Mouse (Mus musculus) skeletal muscle tissue, adult 2 months (tissue): ENCODE data around the gene Oxld1.

Experiments used
- DNase-seq: peaks from one replicate; pipeline ENCODE4 v3.0.0-alpha.2; 2012; ENCODE audit warnings: low read depth, low spot score

The Oxld1 gene

DNA sequence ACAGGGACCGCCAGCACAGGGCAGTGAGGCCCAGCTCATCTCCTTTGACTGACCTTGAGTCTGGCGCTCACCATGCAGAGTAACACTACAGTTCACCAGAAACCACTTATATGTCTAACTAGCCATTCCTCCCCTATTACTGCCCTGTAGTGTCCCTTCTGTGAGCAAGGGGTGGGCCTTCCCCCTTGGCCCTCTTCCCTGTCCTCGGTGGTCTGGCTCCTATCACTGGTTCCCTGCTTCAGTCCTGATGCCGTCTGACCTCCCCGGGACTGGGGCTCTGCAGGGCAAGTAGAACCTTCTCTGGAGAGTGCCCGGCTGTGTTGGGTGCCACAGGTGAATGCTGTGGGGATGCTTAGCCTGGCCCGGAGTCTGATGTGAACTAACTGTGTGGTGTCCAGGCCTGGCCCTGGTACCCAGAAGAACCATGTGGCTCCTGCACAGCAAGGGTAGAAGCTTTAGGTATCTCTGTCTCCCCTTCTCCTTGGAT, 25.6 kb upstream of the Oxld1 start:
- no peak for DNase-seq

DNA sequence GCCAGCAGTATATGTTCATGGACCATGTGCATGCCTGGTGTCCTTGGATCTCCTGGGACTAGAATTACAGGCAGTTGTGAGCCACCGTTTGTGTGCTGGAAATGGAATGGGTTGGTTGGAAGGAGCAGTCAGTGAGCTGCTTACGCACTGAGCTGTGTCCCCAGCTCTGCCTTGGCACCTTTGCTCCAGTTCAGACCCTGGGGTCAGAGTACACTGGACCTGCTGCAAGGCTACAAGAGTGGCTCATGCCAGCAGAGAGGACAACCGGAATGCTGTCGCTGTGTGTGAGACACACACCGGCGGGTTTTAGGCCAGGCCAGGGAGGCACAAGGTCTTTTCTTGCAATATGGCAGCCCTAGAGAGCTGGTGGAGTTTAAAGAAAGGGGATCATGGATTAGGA, 14.2 kb upstream of the Oxld1 start:
- no peak for DNase-seq

DNA sequence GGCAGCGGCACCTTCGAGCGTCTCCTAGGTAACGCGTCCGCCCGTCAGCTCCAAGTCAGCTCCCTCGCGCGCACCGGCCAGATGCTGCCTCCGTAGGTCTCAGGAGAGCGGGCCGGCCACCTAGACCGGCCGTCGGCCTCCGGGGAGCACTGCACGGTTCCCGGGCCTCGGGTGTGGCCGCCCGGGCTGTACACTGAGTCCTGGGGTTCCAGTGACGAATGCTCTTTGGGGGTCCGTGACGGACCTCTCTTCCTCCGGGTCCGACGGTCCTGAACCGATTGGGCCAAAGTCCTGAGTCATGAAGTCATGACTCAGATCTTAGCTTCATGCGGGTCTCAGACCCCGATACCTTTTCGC, 9.8 kb upstream of the Oxld1 start:
- no peak for DNase-seq

DNA sequence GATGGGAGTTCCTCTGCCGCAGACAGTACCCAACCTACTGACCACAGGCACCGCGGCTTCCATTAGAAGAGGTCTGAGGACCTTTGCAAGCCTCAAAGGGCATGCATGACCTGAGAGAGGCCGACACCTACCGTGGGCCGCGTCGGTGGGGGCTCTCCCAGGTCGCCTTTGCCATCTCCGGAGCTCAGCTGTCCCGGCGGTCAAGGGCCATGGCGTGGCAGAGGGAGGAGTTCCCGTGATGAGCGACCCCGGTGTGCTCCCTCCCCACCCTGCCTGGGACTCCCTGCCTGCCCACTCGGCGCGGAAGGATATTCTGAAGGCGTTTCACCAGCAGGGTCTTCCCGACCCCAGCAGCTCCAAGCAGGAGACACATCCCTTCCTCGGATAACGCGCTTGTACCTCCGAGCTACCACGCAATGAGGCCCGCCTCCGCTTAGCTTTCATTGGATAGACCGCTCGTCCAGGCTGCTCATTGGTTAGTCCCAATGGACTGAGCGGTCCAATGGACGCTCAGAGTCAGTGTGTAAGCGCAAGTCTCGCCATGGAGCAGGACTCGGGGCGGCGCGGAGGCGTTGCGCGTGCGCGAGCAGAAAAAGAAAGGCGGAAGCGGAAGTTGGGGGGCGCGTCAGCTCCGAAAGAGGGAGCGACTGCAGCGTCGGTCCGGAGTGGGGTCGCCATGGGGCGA, 9.3 kb upstream of the Oxld1 start, which contains the start of gene Arl16:
Gene Arl16, minus strand, starts transcription at position 557 of the 685 bp plus-strand sequence.
- peak; percentile 98 for DNase-seq

DNA sequence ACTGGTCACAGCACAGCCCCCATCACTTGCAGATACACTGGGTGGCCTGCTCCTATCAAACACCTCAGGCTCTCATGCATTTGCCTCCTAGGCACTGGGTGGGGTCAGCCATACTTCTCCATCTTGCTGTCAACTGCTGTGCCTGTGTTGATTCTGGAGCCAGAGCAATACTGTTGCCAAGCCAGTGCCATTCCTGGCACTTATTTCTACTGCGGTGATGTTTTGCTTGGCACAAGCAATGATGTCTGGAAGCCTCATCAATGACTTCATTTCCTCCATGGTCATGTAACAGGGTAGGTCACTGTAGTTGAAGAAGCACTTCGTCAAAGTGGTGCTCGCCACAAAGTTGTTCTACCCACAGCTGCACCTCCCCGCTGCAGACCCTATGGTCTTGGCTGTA, 7.7 kb upstream of the Oxld1 start:
- DNase-seq, result no peak

DNA sequence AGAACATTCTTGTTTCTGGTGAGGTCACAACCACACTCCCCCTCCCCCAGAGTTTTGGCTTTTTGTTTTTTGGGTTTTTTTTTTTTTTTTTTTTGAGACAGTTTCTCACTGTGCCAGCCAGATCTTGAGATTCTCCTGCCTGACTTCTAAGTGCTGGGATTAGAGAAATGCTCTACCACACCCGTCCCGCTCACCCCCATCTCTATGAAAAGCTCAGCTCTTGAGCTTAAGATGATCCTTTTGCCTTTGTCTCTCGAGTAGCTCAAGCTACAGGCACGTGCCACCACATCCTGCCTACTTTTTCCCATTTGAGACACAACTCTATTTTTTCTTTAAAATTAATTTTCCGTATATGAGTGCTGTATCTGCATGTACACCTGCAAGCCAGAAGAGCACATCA, 6.5 kb upstream of the Oxld1 start:
- no peak for DNase-seq

DNA sequence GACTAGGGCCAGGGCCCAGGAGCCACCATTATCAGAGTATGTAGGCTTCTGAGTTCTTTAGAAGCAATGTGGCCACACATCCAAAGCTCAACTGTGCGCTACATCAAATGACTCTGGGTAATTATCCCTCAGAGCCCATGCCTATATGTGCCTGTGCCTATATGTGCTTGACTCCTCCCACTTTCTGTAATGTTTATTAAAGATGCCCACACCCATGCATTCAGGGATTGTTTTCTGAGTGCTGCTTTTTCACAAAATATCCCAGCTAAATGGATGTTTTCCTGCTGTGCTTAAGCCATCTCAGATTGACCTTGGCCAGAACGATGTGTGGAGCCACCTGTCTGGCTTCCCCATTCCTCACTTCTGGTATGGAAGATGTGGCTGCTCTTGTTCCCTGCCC, 5.7 kb upstream of the Oxld1 start:
- DNase-seq, result no peak

DNA sequence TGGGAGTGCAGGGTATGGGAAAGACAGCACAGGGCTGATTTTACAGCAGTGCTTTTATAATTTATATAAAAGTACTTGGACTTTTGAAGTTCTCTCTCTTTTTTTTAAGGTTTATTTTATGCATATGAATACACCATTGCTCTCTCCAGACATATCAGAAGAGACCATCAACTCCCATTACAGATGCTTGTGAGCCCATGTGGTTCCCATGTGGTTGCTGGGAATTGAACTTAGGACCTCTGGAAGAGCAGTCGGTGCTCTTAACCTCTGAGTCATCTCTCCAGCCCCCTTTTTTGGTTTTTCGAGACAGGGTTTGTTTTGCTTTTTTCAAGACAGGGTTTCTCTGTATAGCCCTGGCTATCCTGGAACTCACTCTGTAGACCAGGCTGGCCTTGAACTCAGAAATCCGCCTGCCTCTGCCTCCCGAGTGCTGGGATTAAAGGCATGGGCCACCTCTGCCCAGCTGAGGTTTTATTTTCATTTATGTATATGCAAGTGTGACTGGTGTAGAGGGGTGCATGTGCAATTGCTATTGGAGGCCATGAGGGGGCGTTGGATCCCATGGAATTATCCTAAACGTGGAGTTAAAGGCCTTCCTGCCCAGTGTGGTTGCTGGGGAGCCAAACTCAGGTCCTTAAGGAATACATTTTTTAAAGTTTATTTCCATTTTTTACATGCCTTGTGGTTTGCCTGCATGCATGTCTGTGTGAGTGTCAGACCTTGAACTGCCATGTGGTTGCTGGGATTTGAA, 1.2 kb upstream of the Oxld1 start:
- no peak for DNase-seq

DNA sequence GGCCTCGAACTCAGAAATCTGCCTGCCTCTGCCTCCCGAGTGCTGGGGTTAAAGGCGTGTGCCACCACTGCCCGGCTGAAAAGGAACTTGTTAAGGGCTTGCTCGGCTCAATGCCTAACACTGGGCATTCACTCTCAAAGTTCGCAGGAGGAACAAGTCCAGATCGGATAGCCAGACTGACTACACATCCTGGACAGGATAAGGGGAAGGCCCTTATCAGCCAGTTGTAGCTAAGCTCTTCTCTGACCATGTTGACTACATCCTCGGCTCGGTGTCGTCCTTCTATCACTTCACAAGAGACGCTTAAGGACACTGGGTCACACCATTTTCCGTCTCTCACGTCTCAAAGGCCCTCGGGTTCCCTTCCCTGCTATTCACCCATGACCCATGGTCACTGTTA, 498 bp downstream of the Oxld1 start:
- no peak for DNase-seq

DNA sequence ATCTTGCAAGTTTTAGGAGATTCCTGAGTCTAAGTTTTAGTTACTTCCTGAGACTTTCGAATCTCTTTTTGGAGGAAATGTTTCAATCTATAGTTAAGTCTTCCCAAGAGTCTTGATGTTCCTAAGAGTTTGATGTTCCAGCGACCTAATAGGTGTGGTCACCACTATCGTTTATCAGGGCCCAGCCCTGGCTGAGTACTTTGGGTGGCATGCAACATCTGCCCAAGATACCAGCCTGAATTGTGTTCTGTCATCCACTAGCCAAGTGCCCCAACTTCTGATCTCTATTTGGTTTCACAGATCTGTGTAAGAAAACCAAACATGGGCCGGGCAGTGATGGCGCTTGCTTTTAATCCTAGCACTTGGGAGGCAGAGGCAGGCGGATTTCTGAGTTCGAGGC, 2.5 kb downstream of the Oxld1 start:
- DNase-seq, result no peak

DNA sequence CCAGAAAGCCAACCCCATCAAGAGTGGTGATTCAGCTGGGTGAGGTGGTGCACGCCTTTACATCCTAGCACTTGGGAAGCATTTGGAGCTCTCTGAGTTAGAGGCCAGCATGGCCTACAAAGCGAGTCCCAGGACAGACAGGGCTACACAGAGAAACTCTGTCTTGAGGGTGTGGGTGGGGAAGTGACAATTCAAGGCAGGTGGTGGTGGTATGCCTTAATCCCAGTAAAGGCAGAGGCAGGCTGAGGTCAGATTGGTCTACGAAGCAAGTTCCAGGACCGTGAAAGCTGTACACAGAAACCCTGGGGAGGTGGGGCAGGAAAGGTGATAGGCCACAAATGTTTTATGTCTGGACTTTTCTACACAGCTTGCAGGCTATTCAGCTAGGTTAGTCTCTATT, 2.9 kb downstream of the Oxld1 start:
- no peak for DNase-seq

DNA sequence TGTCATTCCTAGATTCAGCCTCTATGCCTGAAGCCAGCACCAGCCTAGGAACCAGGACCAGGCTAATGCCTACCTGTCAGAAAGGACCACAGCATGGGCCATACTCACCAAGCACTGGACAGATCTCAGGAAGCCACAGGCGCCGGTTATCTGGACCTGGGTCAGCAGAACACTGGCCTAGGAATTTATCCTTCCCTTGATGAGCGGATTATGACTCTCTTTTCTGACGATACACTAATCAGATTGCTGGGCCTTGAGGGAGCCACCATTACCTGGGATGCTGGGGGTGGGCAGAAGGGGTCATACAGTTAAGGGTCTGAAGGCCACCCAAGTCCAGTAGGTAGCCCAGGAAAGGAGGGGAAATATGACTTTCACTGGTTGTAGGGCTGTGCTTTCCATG, 4.6 kb downstream of the Oxld1 start, which contains the start of gene Pde6g:
Gene Pde6g, minus strand, starts transcription at position 195 of the 400 bp plus-strand sequence.
- DNase-seq, result no peak

DNA sequence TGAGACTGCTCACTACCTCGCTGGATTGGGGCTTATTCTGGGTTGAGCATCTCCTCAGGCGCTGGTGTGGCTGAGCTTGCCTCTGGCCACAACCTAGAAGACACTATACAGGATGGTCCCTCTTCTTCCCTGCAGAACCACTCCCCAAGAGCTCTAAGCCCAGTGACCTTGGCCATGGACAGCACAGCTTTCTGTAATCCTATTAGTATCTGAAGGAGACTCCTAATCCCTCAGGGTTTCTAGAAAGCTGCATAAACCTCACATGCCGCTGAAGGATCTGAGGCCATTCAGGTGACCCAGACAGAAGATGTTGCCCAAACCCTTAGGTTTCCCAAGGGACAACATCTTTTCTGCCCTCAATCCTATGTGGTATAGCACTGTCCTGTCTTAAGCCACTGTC, 5.6 kb downstream of the Oxld1 start:
- no peak for DNase-seq

DNA sequence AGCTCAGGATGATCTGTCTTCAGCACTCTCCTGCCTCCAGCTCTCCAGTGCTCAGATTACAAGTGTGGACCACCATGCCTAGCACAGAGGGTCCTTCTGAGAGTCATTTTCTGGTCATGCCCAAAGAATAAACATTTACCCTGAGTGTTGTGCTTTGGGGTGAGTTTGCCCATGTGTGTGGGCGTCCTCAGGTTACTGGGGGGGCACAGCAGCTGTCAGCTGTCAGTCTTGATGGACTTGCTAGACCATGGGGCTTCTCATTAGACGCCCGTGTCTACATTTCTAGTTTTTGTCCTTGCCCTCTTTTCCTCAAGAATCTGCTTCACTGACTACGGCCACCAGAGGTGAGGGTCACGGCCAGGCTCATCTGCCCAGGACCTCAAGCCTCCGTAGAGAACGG, 10.7 kb downstream of the Oxld1 start:
- no peak for DNase-seq

DNA sequence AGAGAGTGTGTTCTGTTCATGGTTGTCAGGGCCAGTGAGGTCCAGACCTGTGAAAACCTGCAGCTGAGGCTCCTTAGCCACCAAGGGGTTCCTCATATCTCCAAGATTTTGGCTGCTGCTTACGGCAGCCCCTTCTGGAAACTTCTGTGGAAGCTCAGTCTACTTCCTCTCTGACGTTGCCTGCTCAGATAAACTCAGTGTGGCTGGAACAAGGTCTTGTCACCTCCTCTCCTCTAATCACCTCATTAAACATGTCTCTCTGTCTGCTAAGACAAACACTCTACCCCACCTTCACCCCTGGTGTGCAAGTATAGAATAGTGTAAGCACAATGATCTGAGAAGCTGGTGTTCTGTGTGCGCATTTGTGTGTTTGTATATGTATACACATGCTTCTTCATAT, 12.4 kb downstream of the Oxld1 start:
- no peak for DNase-seq

DNA sequence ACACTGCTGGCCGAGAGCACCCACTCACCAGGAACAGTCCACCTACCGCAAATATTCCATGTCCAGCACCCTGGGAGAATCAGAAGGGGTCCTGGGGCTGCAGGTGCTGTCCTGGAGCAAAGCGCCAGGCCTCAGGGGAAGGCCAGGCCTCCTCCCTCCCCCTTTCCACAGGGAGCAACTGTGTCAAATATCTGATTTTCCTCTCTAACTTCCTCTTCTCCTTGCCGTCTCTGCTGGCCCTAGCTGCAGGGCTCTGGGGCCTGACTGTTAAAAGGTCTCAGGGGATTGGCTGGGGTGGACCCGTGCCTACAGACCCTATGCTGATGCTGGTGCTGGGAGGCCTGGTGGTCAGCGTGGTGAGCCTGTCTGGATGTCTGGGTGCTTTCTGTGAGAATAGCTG, 13.8 kb downstream of the Oxld1 start:
- DNase-seq, result no peak

DNA sequence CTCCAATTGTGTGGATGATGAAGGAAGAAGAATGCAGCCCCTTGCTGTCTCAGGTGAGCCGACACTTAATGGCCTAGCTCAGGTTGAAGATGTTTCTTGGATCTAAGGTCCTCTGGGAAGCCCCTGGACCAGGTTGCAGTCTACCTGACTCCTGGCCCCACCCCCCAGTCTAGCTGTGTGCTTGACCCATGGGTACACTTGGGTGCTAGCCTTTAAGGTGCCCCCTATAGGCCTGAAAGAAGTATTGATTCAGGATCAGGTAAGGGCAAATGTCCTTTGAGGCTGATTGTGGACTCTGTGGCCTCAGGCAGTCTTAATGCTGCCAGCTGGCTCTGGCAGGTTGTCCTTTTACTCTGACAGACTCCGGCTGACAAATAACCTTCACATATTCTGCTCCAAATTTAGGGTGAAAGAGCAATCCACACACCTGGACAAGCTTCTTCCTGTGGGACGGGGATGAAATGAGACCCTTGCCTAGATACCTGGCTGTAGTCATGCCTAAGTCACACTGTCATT, 15.0 kb downstream of the Oxld1 start:
- DNase-seq, result no peak

DNA sequence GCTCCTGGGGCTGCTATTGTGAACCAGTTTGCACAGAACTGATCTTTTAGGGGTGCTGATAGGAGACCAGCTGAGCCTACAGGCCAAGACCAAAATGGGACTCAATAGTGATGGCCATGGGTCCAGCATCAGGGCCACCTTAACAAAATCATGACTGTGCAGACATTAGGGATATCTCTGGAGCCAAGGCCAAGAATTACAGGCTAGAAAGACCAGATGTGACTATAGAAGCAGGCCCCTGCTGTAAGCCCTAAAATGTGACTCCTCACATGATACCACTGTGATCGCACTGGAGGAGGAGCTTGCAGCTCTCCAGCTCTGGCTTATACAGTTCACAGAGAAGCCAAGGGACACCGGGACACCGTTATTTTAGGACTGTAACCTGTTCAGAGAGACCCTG, 15.5 kb downstream of the Oxld1 start, which contains the start of gene Tspan10:
Gene Tspan10, plus strand, starts transcription at position 301 of the 400 bp plus-strand sequence.
- no peak for DNase-seq

DNA sequence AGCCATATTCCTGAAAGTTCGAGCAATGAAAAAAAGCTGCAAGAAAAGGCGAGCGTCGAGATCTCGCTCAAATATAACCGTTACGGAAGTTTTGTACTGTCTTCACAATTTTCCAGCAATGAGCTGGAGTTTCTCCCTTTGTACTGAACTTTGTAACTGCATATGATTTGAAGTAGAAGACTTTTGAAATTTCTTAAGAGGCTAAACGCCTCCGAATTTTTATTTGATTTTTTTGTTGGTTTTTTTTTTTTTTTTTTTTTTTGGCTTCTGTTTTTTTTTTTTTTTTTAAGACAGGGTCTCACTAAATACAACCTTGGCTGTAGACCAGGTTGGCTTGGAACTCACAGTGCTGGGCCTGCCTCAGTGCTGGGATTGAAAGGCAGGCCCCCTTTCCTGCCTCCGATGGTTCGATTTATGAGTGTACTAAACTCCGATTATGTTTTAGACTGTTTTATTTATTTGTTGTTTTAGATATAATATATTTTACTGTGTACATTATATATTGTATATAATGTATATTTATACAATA, 19.9 kb downstream of the Oxld1 start:
- no peak for DNase-seq

DNA sequence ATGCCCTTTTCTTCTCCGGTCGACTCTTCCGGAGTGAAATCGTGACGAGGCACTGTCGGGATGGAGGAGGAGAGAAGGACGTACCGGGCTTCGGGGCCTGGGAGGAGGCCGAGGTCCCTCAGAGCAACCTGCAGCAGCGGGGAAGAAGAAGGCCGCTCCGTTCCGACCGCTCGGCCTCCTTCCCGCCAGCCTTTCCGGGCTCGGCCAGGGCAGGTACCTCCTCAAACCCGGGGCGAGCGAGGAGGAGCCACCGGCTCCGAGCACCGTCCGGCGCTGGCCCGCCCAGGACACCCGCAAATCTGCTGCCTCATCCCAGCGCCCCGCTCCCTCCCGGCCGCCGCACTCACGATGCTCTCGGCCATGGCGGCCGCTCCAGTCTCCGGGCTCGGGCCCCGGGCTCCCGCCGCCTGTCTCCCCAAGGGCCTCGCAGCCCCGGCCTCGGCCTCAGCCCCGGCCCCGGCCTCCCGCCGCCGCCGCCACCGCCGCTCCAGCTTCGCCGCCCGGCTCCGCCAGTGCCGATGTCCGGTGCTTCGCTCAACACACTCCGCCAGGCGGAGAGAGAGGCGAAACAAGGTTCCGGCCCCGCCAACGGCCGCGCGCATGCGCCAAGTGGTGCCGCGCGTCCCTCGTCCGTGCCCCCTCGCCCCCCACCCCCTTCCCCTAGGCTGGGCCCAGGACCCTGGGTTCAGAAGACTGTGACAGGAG, 20.6 kb downstream of the Oxld1 start, which contains the start of gene Nploc4:
Gene Nploc4, minus strand, starts transcription at position 557 of the 705 bp plus-strand sequence.
- DNase-seq, result peak; percentile 76

DNA sequence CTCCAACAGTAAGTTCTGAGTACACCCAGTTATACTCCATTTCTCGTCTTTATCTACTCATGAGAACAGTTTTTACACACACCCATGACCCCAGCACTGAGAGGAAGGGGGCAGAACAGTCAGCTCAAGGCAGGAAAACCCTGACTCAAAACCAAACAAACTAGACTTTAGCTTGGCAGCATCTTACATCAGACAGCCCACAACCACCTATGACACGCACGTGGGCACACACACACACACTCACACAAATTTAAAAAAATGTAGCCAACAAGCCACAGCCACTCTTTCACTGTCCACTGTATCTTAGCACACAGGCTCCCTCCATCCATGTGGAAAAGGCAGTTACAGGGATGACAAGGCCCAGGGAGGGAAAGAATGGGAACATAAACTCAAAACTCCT, 31.1 kb downstream of the Oxld1 start:
- no peak for DNase-seq
